Mouse (Mus musculus) adrenal gland, postnatal 25 days (tissue): Measurements from ENCODE around the gene Cldn8. TPM values are rescaled to one million over a fixed set of nuclear protein-coding genes. Genes with fewer than 3 reads are reported as not detected.

ENCODE experiments used
- total RNA-seq: library from RNA; stranded (reverse); gene quantifications from 2 replicates; pipeline ENCODE4 v1.2.3, GENCODE M21; 2021

Gene Cldn8
- total RNA-seq, 1 experiment from 2014 or later = not detected

Other genes starting within 250 kb of the Cldn8 start
- gene Cldn17, start 56.2 kb downstream of the Cldn8 start, total RNA-seq = not detected in 2 replicates
- not detected in 2 replicates for gene Krtap24-1, start 49.1 kb upstream of the Cldn8 start, total RNA-seq
- not detected in 2 replicates for gene 2310079G19Rik, start 64.5 kb upstream of the Cldn8 start, total RNA-seq
- not detected in 2 replicates for gene Krtap26-1, start 84.6 kb upstream of the Cldn8 start, total RNA-seq
- gene Krtap27-1, start 108.5 kb upstream of the Cldn8 start, total RNA-seq = not detected in 2 replicates
- gene 2310061N02Rik, start 144.8 kb upstream of the Cldn8 start, total RNA-seq = not detected in 2 replicates
- gene Krtap13-1, start 165.7 kb upstream of the Cldn8 start, total RNA-seq = not detected in 2 replicates
- gene Krtap13, start 188.5 kb upstream of the Cldn8 start, total RNA-seq = not detected in 2 replicates
- not detected in 2 replicates for gene 2310034C09Rik, start 195.7 kb upstream of the Cldn8 start, total RNA-seq
- gene 2310057N15Rik, start 211.0 kb upstream of the Cldn8 start, total RNA-seq = not detected in 2 replicates
- not detected in 2 replicates for gene Gm5965, start 214.7 kb upstream of the Cldn8 start, total RNA-seq
- not detected in 2 replicates for gene Gm20741, start 249.0 kb upstream of the Cldn8 start, total RNA-seq